Mouse (Mus musculus) gonadal fat pad, adult 2 months (tissue): ENCODE data around the gene Otud1. TPM values are rescaled to one million over a fixed set of nuclear protein-coding genes. Genes with fewer than 3 reads are reported as not detected.

Source experiments
- DNase-seq: peaks from one replicate; pipeline ENCODE4 v3.0.0-alpha.2; 2012; ENCODE audit warnings: low read depth
- polyA plus RNA-seq: library from polyadenylated mRNA; depleted of rRNA; stranded (reverse); fragments of >200 nt; gene quantifications from 2 replicates; pipeline ENCODE4 v1.2.3, GENCODE M21; 2012; rRNA removed

The Otud1 gene
- 3.8 and 7.2 TPM in 2 replicates for polyA plus RNA-seq

DNA sequence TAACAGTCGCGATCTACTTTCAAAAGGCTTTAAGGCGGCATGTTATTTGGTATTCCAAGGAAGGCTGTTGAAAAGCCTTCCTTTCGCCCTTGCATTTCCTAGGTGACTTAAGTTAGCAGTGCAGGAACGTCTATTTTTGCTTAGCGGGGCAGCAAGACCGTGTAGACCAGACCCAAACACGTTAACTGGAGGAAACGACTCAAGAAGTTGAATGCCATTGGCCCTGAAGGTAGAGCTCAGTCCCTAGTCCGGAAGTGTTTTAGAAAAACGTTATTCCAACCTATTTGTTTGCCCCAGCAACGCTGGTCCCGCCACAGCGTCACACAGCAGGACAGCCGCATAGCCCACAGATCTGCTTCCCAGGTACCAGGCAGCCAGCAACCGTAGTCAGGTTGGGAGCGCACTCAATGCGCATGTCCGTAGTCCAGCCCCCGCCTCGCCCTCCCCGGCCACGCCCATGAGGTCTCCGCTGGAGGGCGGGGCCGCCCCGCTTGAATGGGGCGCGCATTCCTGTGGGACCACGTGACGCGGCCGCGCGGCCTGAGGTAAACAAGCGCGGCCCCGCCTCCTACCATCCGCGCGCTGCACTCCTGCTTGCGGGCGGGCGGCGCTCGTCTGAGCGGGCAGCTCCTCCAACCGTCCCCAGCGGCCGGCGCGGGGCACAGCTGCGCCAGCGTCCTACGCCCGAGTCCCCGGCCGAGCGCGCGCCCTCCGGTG lies at the start of gene Otud1:
Otud1 (plus strand) TSS at position 595 of the 717 bp plus-strand sequence.
- DNase-seq, result peak; percentile 68

DNA sequence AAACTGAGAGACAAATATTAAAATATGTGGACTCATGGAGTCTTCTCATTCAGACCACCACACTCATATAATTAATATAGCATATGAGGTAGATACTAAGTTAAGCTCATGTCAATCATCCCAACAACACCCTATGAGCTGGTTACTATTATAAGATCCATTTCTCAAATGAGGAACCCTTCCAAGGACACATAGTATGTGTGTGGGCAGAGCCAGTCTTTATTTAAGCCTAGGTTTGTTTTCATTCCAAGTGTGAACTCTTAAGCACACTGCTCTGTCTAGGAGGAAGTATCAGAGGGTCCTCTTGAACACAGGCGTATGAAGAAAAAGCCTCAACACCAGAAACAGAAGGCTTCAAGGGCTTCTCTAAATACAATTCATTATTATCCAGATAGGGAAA lies 49.7 kb upstream of the Otud1 start:
- DNase-seq, result no peak

DNA sequence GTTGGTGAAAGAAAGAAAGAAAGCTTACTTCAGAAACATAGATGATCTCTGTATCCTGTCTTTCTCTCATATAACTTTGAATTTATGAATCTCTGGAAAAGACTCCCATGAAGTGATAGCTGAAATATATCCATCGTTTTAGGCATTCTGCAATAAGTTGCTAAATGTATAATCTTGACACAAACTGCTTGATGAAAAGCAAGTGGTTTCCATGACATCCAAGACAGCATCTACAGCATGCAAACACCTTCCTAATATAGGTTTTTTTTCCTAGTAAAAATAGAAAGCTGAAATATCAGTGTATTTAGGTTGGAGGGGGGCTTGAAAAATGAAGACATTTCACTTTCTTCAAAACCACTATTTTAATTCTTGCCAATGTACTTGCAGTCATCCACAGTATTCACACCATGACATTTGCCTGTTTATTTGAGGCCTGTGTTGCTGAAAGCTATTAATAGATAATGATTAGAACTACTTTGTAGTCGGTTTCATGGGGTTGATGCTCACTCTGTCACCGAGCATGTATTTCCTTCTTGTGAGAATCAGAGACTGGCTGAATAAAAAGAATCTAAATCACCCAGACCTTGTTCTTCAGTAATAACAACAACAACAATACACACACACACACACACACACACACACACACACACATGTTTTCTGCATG lies 49.0 kb upstream of the Otud1 start:
- DNase-seq, result no peak

DNA sequence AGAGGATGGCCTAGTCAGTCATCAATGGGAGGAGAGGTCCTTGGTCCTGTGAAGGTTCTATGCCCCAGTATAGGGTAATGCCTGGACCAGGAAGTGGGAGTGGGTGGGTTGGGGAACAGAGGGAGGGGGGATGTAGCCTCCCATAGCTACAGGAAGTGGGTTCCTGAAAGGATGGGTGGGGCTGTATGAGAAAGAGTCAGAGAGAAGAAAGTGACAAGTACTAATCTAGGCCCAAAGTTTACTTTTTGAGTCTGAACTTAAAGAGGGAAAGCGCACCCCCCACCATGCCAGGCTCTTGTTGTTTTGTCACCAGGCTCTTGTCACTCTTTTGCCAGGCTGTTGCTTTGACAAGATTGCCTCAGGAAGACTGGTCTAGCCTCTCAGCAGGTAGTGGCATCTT lies 35.5 kb upstream of the Otud1 start:
- DNase-seq, result no peak

DNA sequence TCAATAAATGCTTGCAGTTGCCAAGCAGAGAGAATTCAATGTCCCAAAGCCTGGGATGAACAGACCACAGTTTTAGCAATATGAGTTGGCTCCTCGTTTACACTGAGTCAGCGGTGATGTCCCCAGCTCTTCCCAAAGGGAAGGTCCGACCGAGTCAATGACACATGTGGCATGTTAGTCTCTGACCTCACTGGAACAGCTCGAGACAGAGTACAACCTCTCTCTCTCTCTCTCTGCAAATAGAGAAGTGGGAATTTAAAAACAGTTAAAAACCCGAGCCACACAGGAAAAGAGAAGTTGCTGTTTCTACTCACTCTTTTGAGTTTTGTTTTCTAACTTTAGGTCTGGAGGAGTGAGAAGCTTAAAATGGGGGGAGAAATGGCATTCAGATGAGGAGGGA lies 30.5 kb upstream of the Otud1 start:
- DNase-seq, result no peak

DNA sequence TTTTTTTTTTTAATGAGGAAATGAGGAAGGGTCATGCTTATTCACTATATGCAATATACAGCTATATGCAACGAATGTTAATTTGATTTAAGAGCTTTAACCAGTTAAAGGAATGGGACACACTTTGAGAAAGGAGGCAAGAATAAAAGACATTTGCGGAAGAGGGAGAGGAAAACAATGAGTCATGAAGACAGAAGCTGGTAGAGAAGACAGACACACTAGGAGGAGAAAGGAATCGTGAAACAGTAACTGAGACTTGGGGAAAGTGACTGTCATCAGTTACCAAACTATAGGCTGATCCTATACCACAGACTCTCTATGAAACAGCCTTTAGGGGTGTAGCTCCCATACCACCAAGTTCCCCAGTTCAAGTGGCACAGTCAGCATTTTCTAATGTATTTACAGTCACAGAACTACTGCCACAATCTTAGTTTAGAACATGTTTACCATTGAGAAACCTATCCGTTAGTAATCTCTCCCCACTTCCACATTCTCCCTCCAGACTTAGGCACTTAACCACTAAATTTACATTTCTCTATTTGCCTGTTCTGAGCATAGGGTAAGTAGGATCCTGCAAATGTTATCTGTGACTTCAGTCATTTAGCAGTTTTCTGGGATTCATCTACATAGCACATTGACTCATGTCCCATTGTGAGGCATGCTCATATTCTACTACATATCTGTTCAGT lies 29.5 kb upstream of the Otud1 start:
- DNase-seq, result no peak

DNA sequence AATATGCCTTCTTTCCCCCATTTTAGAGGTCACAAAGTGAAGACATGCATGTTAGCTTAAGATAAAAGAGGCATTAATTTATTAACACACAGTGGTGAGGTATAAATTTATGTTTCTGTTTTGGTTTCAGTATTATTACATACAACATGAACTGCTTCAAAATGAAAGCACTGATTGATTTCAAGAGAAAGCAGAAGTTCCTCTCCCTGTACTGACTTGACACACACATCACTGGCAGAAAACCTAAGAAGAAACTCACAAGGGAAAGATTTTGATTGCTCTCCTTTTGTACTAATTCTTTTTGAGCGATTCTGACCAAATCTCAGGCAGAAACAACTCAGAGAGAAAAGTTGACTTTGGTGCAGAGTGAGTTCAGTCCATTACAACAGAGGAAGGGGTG lies 27.0 kb upstream of the Otud1 start:
- DNase-seq, result no peak

DNA sequence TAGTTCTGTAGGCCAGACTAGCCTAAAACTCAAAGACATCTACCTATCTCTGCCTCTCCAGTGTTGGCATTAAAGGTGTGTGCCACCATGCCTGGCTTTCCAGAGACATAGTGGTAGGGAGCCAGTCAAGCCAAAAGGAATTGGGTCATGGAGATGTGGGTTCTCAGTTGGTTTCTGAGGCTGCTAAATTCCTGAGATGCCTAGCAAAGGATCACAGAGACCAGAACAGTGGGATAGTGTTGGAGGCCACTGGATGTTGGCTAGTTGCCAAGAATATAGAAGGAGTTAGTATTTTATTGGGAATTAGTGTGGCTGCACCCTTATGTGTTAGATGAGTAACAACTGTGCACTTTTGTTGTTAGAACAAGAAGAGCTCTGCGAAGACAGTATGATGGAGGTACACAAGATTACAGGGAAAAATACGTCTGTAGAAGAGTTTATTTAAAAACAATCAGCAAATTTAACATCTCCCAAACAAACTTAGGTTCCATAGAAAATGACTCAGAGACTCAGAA lies 24.1 kb upstream of the Otud1 start:
- DNase-seq, result no peak

DNA sequence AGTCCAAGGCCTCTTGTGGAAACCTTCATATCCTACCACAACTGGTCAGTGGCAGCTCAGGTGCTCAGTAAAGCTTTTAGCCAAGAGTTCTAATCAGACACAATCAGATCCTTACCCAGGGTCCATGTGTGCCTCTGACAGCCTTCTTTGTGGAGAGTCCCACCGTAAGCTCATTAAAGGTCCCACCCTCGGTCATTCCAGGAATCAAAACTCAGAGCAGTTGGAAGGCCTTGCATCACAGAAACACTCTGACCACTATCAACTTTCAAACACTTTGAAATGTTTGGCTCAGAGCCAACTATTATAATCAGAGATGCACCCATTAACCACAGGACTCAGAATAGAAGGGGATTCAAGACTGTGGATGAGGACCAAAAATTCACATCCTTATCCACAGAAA lies 12.4 kb upstream of the Otud1 start:
- no peak for DNase-seq

DNA sequence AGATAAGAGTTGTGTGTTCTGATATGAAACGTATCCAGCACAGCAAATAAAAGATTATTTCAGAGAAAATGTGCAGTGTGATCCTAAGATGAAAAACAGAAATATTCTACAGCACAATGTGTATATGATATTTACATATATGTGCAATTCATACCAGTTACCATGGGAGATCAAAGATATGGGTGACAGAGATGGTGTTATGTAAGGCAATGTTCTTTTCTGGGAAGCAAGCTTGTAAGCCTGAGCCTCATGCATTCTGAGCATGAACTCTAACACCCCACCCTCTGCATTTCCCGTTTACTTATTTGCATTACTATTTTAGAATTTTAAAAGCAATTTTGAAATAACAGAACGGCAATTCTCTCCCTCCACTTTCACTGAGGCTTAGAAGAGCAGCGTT lies 11.4 kb upstream of the Otud1 start:
- no peak for DNase-seq

DNA sequence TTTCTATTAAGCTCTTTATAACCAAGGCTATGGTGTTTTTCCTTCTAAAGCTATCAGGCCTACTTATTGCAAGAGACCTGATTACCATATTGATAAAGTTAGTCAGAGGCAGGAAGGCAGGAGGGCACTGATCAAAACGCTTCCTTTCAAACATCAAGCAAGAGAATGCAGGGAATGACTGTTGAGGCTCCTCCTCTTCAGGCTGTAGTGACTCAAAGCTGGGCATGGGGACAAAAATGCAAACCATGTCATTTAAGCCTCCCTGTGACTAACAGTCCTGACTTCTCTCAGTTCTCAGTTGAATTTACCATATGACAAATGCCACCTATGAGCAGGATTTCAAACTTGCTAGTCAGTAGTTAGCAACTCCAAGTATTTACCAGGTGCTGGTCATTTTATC lies 10.6 kb upstream of the Otud1 start:
- no peak for DNase-seq

DNA sequence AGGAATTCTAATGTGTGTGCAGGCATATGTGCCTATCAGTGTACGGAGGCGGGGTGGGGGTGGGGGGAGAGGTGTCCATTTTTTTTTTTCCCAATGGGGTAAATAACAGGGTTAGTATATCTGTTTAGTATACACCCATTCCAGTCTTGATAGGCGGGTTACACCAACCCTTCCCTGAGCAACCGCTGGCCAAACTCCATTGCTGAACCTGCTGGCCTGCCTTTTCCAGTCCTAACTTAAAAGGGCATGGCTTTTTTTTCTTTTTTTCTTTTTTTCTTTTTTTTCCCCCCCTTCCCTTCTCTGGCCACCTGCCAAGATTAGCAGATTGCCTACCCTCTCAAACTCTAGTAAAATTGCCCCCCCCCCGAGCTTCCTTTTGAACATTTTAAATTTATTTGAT lies 1.1 kb upstream of the Otud1 start:
- DNase-seq, result no peak

DNA sequence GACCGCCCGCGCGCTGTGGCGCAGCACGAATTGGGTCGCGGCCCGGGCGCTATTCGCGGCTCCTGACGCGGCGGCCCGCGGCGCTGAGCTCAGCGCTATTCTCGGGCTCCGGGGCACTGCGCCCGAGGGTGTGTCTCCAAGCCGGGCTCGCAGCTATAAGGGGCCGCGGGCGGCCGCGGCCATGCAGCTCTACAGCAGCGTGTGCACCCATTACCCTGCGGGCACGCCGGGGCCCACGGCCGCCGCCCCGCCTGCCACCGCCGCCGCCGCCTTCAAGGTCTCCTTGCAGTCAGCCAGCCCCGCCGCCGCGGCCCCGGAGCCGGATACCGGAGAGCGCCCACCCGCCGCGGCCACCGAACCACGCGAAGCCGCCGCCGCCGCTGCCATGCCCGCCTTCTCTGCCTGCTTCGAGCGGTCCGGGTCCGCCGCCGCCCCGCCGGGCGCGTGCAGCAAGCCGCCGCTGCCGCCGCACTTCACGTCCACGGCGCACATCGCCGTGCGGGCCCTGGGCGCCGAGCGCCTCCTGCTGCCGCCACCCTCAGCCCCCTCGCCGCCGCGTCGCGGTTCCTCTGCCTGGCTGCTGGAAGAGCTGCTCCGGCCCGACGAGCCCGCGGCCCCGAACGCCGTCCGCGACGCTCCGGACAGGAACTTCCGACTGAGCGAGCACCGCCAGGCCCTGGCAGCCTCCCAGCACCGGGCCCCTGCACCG lies 483 bp downstream of the Otud1 start:
- no peak for DNase-seq

DNA sequence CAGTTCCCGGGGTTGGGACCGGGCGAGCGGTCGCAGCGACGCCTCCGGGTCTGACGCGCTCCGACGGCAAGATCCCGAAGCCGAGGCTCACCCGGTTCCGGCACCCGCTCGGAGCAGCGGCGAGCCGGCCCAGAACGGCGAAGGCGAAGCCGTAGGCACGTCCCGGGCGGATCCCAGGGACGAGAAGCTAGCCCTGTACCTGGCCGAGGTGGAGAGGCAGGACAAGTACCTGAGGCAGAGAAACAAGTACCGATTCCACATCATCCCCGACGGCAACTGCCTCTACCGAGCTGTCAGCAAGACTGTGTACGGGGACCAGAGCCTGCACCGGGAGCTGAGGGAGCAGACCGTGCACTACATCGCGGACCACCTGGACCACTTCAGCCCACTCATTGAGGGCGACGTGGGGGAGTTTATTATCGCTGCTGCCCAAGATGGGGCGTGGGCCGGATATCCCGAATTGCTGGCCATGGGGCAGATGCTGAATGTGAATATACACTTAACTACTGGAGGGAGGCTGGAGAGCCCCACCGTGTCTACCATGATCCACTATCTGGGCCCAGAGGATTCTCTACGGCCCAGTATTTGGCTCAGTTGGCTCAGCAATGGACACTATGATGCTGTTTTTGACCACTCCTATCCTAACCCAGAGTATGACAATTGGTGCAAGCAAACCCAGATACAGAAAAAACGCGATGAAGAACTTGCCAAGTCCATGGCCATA lies 1.3 kb downstream of the Otud1 start:
- DNase-seq, result no peak

DNA sequence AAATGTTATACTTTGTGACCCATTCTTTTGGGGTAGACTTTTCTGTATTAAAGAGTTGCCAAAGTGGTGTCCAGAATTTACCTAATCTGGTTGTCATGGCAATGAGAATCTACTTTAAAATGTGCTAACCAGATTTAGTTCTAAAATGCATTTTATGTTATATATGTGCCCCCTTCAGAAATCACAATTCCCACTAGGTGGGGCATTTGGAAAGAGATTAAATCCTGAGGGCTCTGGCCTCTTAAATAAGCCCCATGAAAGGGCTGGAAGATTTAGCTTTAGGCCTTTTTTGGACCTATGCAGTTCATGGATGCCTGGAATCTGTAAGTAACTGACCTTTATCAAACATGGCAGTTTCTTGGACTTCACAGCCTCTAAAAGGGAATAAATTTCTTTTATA lies 3.3 kb downstream of the Otud1 start:
- no peak for DNase-seq

DNA sequence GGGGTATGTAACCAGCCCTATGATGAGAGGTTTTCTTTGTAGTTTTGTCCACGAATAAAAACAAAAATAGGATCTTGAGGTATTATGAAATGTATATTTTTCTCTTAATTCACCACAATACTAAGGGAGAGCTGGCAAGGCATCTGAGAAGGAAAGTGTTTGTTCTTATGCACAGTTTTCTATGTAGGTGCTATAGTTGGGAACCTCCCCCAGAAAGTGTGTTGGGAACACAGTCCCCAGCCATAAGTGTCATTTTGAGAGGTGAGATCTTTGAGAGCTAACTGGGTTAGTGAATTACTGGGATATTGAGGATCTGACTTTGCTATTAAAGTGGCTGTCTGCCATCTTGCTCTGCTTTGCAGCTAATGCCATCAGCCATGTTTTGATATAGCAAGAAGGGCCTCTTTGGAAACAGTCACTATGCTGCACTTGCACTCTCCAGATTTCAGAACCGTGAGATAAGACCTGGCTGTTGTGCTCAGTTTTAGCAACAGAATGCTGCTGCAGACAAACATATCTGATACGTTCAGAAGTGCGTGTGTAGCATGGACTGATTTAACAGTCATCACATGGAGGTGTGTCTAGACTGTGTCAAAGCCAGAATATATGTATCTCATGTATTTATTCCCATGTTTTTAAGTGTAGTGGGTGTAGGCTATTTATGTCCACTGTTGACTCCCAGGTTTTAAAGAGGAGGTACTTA lies 5.7 kb downstream of the Otud1 start:
- no peak for DNase-seq

DNA sequence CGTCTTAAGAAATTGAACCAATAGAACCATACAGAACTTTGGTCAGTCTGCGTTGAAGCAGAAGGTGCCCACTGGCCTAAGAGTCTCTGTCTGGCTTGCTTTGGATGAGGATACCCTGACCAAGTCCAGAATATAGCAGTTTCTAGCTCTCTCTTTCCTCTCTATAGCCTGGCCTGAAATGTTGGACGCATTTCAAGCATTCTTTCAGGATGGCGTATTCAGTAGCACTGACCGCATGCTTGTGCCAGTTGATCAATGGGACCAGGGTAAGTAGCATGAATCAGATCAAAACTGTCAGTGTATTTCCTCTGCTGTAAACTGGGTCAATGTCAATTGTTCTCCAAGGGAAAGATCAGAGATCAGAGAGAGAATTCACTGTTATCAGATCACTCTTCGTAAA lies 6.6 kb downstream of the Otud1 start:
- DNase-seq, result no peak

DNA sequence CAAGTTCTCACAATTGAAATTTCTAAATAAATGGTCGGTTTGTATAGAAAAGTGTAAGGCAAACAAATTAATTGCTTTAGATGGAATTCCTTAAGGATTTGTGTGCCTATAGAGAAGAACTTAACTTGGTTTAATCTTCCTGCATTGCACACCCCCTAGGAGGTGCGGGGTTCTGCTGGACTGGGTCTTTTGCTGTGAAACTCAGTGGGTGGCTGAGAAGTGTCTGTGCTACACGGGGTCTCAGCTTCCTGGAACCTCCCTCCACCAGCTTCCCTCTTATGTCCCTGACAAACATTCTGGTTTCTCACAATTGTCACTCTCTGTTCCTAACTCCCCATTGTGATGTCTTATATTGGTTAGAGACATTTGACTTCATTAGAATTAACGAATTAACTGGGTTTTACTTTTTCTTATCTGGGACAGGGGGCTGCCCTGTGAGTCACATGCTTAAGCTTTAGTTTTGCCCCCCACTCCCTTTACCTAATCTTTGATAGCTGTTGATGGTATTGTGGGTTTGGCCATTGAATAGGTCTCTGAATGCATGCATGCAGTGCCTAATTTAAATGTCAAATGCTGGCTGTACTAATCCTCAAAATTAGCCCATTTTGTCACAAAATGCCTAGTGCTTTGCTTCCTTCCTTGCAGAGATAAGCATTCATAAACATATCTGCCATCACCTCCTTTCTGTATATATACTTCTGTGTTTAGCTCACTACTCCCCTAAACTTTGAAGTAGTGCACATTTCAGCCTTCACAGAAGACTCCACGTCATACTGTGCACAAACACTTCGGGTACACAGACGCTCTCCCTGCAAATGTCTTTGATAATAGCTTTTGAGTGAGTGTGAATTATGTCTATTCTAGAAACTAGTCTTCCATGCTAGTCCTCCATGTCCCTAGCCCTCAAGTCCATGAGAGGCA lies 7.3 kb downstream of the Otud1 start:
- no peak for DNase-seq

DNA sequence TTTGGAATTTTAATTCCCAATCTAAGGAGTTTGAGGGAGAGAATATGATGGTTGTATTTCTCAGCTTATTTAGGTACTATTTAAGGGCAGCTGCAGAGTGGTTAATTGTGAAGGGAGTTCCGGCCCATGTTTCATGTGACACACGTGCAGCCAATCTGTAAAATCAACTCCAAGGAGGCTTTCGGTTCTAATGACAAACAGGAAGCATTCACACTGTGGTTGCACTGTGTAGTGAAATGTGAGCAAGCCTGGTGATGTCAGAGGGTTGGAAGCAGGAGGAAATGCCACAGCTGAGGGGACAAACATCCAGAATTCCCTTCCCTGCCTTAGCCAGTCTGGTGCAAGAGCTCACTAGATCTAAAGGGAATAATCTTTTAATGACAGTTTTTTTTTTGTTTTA lies 8.3 kb downstream of the Otud1 start:
- no peak for DNase-seq
